Mouse (Mus musculus): ENCODE measurements around the gene Cela3b.

GRCm38 (mm10) chr4:137461981-137462690 is 31.8 kb upstream of the Cela3b start:
- TF ChIP-seq CTCF (IDR thresholded peaks at IDR 0.05; ENCODE audit: low read depth, low read length), result no peak
- no peak for TF ChIP-seq POLR2A (IDR thresholded peaks at IDR 0.05; ENCODE audit: borderline replicate concordance, low read depth, low read length)
